Comparison of ENCODE assay signal across 30 mouse cellular contexts in the genomic region with DNA sequence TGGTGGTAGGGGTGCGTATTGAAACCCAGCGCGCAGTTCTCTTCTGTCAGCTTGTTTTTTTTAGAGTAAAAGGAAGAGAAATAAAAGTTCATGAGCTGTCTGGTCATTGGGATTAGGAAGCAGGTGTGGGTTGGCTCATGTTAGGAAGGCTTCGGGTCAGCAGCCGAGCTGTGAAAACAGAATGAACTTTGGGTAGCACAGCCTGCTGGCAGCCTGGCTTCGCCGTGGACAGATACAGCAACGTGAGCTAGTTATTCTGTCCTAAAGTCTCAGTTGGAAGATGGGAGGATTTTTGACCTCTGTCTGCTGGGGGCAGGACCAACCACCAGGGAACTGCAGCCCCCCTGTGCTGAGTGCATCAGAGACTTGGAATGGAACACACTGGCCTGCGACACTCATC. TPM values are rescaled to one million over a fixed set of nuclear protein-coding genes. Genes with fewer than 3 reads are reported as not detected.
"Had no signal": no experiment of that assay in that cellular context is flagged by ENCODE, and none has a peak within 500 bp of the region (broad histone marks: within the 10 kb centered on the region; RNA-seq: fewer than 3 reads in every experiment).

No protein-coding gene starts in this region.

- H3K36me3 ChIP-seq: limb, embryonic 12.5 days; limb, embryonic 15.5 days; liver, embryonic 12.5 days; liver, embryonic 15.5 days; midbrain, embryonic 10.5 days; neural tube, embryonic 12.5 days; neural tube, embryonic 15.5 days had no signal

- H3K9me3 ChIP-seq: limb, embryonic 15.5 days; liver, embryonic 12.5 days; liver, embryonic 15.5 days; neural tube, embryonic 12.5 days; neural tube, embryonic 15.5 days had no signal

- ATAC-seq: hindbrain, postnatal 0 days; inflammation-experienced regulatory T-cells, adult 6 months; intestine, embryonic 16.5 days; liver, embryonic 12.5 days had no signal

- DNase-seq: left cerebral cortex, postnatal 4 days; lung, adult 2 months; lung, postnatal 14 days; midbrain, embryonic 14.5 days; right cerebral cortex, adult 18-20 months; right cerebral cortex, postnatal 14 days; right cerebral cortex, postnatal 4 days; thymus, adult 2 months; thymus, postnatal 14 days; thymus, postnatal 4 days had no signal

- H3K4me3 ChIP-seq: limb, embryonic 12.5 days; limb, embryonic 15.5 days; liver, embryonic 12.5 days; liver, embryonic 15.5 days; megakaryocyte, embryonic 14.5 days; midbrain, embryonic 10.5 days; neural tube, embryonic 12.5 days; neural tube, embryonic 15.5 days had no signal

- H3K4me2 ChIP-seq: limb, embryonic 12.5 days; limb, embryonic 15.5 days; liver, embryonic 12.5 days; liver, embryonic 15.5 days; neural tube, embryonic 12.5 days; neural tube, embryonic 15.5 days had no signal

- H3K9ac ChIP-seq: limb, embryonic 12.5 days; limb, embryonic 15.5 days; liver, embryonic 12.5 days; liver, embryonic 15.5 days; neural tube, embryonic 15.5 days had no signal

- H3K27ac ChIP-seq: hindbrain, postnatal 0 days; limb, embryonic 12.5 days; limb, embryonic 15.5 days; liver, embryonic 12.5 days; liver, embryonic 15.5 days; macrophage; neural tube, embryonic 12.5 days; neural tube, embryonic 15.5 days; stomach, postnatal 0 days had no signal

- H3K27me3 ChIP-seq: neural tube, embryonic 12.5 days had no signal

- H3K4me1 ChIP-seq: neural tube, embryonic 12.5 days had no signal

RNA-seq across cellular contexts. Expression of a gene that starts 3.9 kb away (rescaled TPM):
- polyA plus RNA-seq: inflammation-experienced regulatory T-cells, adult 6 months; lung, embryonic 16.5 days; macrophage; stomach, embryonic 14.5 days; thymus, adult 2 months had no signal

RNA-seq across cellular contexts. Expression of a gene that starts 34.6 kb away (rescaled TPM):
- total RNA-seq: hindbrain, postnatal 0 days; layer of hippocampus, adult 18-20 months; layer of hippocampus, postnatal 14 days; left cerebral cortex, adult 8-10 months; left cerebral cortex, postnatal 14 days; left cerebral cortex, postnatal 4 days; midbrain, postnatal 0 days had no signal
- polyA plus RNA-seq: hindbrain, postnatal 0 days; inflammation-experienced regulatory T-cells, adult 6 months; limb, embryonic 12.5 days; lung, embryonic 16.5 days; midbrain, embryonic 10.5 days; midbrain, embryonic 14.5 days; midbrain, postnatal 0 days; neural tube, embryonic 15.5 days had no signal
